Mouse (Mus musculus): ENCODE measurements around the gene Lat. TPM values are rescaled to one million over a fixed set of nuclear protein-coding genes. Genes with fewer than 3 reads are reported as not detected.

Lat gene
- polyA plus RNA-seq, 1 experiment from 2014 or later: 1.1 TPM

- Histone ChIP-seq H3K27me3 (replicated peaks) (no peaks in the 10 kb centered on the region), H3K4me1 (peaks cover 4% of the 10 kb centered on the region; the same call in 1 of the 2 replicates), H3K36me3 (replicated peaks) (no peaks in the 10 kb centered on the region), H3K4me2 (no peak overlapping the region), H3K4me3 (no peak overlapping the region), H3K9ac (no peak overlapping the region), H3K9me3 (no peaks in the 10 kb centered on the region), H3K27ac (no peak overlapping the region)
- 93% methylated on average over 9 of the region's 9 CpGs for whole genome bisulfite sequencing
- no peak for ATAC-seq (replicated peaks)
Measured at GRCm38 (mm10) chr7:126358413-126358812, 11.0 kb downstream of the Lat start.

DNA sequence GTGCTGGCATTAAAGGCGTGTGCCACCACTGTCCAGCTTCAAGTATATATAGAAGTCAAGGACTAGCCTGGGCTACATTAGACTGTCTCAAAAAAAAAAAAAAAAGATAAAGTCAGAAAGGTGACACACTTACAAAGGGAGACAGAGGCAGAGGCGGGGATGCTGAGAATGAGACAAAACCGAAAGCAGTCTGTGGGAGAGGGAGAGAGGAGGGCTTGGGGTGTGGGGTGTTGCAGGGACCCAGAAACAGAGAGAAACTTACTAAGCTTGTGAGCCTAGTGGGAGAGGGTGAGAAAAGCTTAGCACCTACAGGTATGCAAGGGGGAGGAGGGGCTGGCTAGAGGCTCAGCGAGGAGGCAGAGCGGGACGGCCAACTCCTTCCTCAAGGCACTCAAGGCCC is 11.5 kb downstream of the Lat start:
- no peak overlapping the region for H3K4me2 ChIP-seq
- 92% methylated on average over 6 of the region's 6 CpGs for WGBS
- no peak overlapping the region for H3K9ac ChIP-seq
- H3K27me3 ChIP-seq (replicated peaks): no peaks in the 10 kb centered on the region
- no peak overlapping the region for H3K27ac ChIP-seq
- H3K36me3 ChIP-seq (replicated peaks): no peaks in the 10 kb centered on the region
- H3K4me1 ChIP-seq: peaks cover 4% of the 10 kb centered on the region; the same call in 1 of the 2 replicates
- no peaks in the 10 kb centered on the region for H3K9me3 ChIP-seq
- no peak for ATAC-seq (replicated peaks)
- no peak overlapping the region for H3K4me3 ChIP-seq

- Histone ChIP-seq H3K4me2 (no peak overlapping the region), H3K9ac (no peak overlapping the region), H3K36me3 (replicated peaks) (no peaks in the 10 kb centered on the region), H3K4me1 (peaks cover 4% of the 10 kb centered on the region; the same call in 1 of the 2 replicates), H3K27me3 (replicated peaks) (no peaks in the 10 kb centered on the region), H3K9me3 (no peaks in the 10 kb centered on the region), H3K27ac (no peak overlapping the region), H3K4me3 (no peak overlapping the region)
- no peak for ATAC-seq (replicated peaks)
- WGBS: 55% methylated on average over 7 of the region's 7 CpGs
Measured at GRCm38 (mm10) chr7:126356793-126357591, 12.4 kb downstream of the Lat start.

GRCm38 (mm10) chr7:126355847-126356597 is 13.3 kb downstream of the Lat start:
- Histone ChIP-seq H3K27me3 (replicated peaks) (no peaks in the 10 kb centered on the region), H3K9me3 (no peaks in the 10 kb centered on the region), H3K4me2 (no peak overlapping the region), H3K4me3 (no peak overlapping the region), H3K36me3 (replicated peaks) (no peaks in the 10 kb centered on the region), H3K4me1 (peaks cover 10% of the 10 kb centered on the region), H3K27ac (peak overlapping the region; percentile 29; the same call in 1 of the 2 replicates), H3K9ac (no peak overlapping the region)
- ATAC-seq (replicated peaks): no peak
- 40% methylated on average over 5 of the region's 5 CpGs for WGBS

- no peaks in the 10 kb centered on the region for H3K9me3 ChIP-seq
- H3K9ac ChIP-seq: no peak overlapping the region
- H3K27me3 ChIP-seq (replicated peaks): no peaks in the 10 kb centered on the region
- H3K4me2 ChIP-seq: no peak overlapping the region
- no peak for ATAC-seq (replicated peaks)
- WGBS: 45% methylated on average over 14 of the region's 14 CpGs
- no peaks in the 10 kb centered on the region for H3K36me3 ChIP-seq (replicated peaks)
- H3K27ac ChIP-seq: no peak overlapping the region
- peaks cover 10% of the 10 kb centered on the region for H3K4me1 ChIP-seq
- H3K4me3 ChIP-seq: no peak overlapping the region
Measured at GRCm38 (mm10) chr7:126354738-126355614, 14.4 kb downstream of the Lat start.

- no peaks in the 10 kb centered on the region for H3K27me3 ChIP-seq (replicated peaks)
- no peaks in the 10 kb centered on the region for H3K36me3 ChIP-seq (replicated peaks)
- H3K27ac ChIP-seq: no peak overlapping the region
- 85% methylated on average over 3 of the region's 3 CpGs for WGBS
- H3K4me1 ChIP-seq: peaks cover 10% of the 10 kb centered on the region
- no peak overlapping the region for H3K4me2 ChIP-seq
- H3K4me3 ChIP-seq: no peak overlapping the region
- no peaks in the 10 kb centered on the region for H3K9me3 ChIP-seq
- no peak for ATAC-seq (replicated peaks)
- no peak overlapping the region for H3K9ac ChIP-seq
Measured at GRCm38 (mm10) chr7:126353994-126354365, 15.4 kb downstream of the Lat start.

DNA sequence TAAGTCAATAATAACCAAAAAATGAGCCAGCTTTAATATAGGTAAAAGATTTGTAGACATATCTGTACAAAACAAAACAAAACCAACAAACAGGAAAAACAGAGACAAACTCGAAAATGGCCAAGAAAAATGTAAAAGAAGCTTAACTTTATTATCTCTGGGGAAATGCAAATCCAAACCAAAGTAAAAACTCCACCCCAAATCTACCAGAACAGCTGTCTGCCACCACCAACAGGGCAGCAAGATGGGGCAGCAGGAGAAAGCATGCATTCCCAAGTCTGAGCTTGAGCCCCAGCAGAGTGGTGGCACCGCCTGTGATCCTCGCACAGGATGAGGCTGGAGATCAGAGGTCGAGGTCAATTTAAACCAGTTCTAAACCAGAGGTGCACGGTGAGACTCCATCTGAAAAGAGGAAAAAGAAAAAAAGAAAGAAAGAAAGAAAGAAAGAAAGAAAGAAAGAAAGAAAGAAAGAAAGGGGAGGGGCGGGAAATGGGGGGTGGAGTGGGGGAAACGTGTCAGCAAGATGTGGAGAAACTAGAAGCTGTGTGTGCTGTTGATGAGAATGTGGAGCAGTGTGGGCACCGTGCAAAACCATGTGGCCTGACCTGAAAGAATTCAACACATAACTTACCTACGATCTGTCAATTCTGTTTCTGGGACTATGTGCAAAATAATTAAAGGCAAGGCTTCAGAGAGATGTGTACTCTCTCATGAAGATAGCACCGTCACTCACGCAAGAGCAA is 15.9 kb downstream of the Lat start:
- ATAC-seq (replicated peaks): no peak
- 63% methylated on average over 11 of the region's 11 CpGs for WGBS
- H3K9me3 ChIP-seq: no peaks in the 10 kb centered on the region
- H3K4me2 ChIP-seq: no peak overlapping the region
- no peak overlapping the region for H3K9ac ChIP-seq
- no peak overlapping the region for H3K27ac ChIP-seq
- peaks cover 10% of the 10 kb centered on the region for H3K4me1 ChIP-seq
- no peaks in the 10 kb centered on the region for H3K36me3 ChIP-seq (replicated peaks)
- H3K27me3 ChIP-seq (replicated peaks): no peaks in the 10 kb centered on the region
- H3K4me3 ChIP-seq: no peak overlapping the region

GRCm38 (mm10) chr7:126351419-126351951 is 17.9 kb downstream of the Lat start:
- 42% methylated on average over 10 of the region's 10 CpGs for WGBS
- Histone ChIP-seq H3K9ac (no peak overlapping the region; the same call in 1 of the 2 replicates), H3K36me3 (replicated peaks) (no peaks in the 10 kb centered on the region), H3K9me3 (no peaks in the 10 kb centered on the region), H3K27me3 (replicated peaks) (no peaks in the 10 kb centered on the region), H3K4me1 (peaks cover 10% of the 10 kb centered on the region), H3K4me3 (peak overlapping the region; percentile 30), H3K27ac (peak overlapping the region; percentile 78), H3K4me2 (peak overlapping the region; percentile 46)
- no peak for ATAC-seq (replicated peaks)

- ATAC-seq (replicated peaks): no peak; the same call in 1 of the 2 replicates
- peak overlapping the region; percentile 16; the same call in 1 of the 2 replicates for H3K9ac ChIP-seq
- no peaks in the 10 kb centered on the region for H3K27me3 ChIP-seq (replicated peaks)
- peak overlapping the region; percentile 46 for H3K4me2 ChIP-seq
- 47% methylated on average over 20 of the region's 20 CpGs for WGBS
- peaks cover 9% of the 10 kb centered on the region for H3K4me1 ChIP-seq
- H3K36me3 ChIP-seq (replicated peaks): no peaks in the 10 kb centered on the region
- peak overlapping the region; percentile 30 for H3K4me3 ChIP-seq
- no peaks in the 10 kb centered on the region for H3K9me3 ChIP-seq
- peak overlapping the region; percentile 78 for H3K27ac ChIP-seq
Measured at GRCm38 (mm10) chr7:126350748-126351418, 18.5 kb downstream of the Lat start.

DNA sequence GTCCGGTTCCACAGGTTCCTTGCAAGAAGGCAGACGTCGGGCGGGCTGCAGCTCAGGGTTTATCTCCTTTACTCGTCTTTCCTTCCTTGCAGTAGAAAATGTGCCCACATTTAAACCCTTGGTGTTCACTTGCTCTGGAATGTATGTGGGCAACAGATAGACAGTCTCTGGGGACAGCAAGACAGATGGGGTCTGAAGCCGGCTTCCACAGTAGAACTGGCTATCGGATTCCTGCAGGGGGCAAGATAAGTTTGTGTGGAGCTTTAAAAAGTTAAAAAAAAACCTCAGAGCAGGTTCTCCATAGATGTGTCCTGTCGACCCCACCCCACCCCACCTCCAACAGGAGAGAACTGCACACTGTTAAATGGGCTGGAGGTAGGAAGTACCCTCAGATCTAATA is 21.1 kb downstream of the Lat start:
- peaks cover 7% of the 10 kb centered on the region for H3K4me1 ChIP-seq
- no peak overlapping the region for H3K27ac ChIP-seq
- ATAC-seq (replicated peaks): no peak
- no peaks in the 10 kb centered on the region for H3K36me3 ChIP-seq (replicated peaks)
- H3K9ac ChIP-seq: no peak overlapping the region
- H3K4me2 ChIP-seq: no peak overlapping the region
- no peaks in the 10 kb centered on the region for H3K27me3 ChIP-seq (replicated peaks)
- WGBS: 78% methylated on average over 8 of the region's 8 CpGs
- H3K4me3 ChIP-seq: no peak overlapping the region
- H3K9me3 ChIP-seq: no peaks in the 10 kb centered on the region

DNA sequence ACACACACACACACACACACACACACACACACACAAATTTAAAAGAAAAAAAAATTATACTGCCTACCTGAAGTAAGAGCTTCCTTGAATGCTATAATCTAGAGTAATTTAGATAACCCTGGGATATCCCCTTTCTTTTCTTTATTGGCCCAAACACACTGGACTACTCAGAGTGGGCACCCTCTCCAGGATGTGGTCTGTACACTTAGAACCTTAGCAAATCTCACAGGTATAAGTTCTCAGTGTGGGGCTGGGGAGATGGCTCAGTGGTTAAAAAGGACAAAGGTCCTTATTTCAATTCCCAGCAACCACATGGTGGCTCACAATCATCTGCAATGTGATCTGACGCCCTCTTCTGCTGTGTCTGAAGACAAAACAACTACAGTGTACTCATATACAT is 22.3 kb downstream of the Lat start:
- H3K9me3 ChIP-seq: no peaks in the 10 kb centered on the region
- H3K4me1 ChIP-seq: peaks cover 7% of the 10 kb centered on the region
- no peak overlapping the region for H3K27ac ChIP-seq
- ATAC-seq (replicated peaks): no peak
- no peaks in the 10 kb centered on the region for H3K36me3 ChIP-seq (replicated peaks)
- no peak overlapping the region for H3K4me3 ChIP-seq
- no peaks in the 10 kb centered on the region for H3K27me3 ChIP-seq (replicated peaks)
- WGBS: 64% methylated on average over 1 of the region's 1 CpGs
- H3K4me2 ChIP-seq: no peak overlapping the region
- H3K9ac ChIP-seq: no peak overlapping the region

All from midbrain, embryonic 15.5 days (tissue).